Mouse (Mus musculus) gonadal fat pad, adult 2 months (tissue): Measurements from ENCODE around the gene Wdr86. TPM values are rescaled to one million over a fixed set of nuclear protein-coding genes. Genes with fewer than 3 reads are reported as not detected.
"Not testable (repeated sequence)": the region's sequence is repeated elsewhere in the genome, so short reads cannot be mapped to it uniquely, and the experiment has no call there.

Experiments
- DNase-seq: peaks from one replicate; pipeline ENCODE4 v3.0.0-alpha.2; 2012; ENCODE audit warnings: low read depth
- polyA plus RNA-seq: library from polyadenylated mRNA; depleted of rRNA; stranded (reverse); fragments of >200 nt; gene quantifications from 2 replicates; pipeline ENCODE4 v1.2.3, GENCODE M21; 2012; rRNA removed

The Wdr86 gene
- 1.2 and 2.0 TPM in 2 replicates for polyA plus RNA-seq

DNA sequence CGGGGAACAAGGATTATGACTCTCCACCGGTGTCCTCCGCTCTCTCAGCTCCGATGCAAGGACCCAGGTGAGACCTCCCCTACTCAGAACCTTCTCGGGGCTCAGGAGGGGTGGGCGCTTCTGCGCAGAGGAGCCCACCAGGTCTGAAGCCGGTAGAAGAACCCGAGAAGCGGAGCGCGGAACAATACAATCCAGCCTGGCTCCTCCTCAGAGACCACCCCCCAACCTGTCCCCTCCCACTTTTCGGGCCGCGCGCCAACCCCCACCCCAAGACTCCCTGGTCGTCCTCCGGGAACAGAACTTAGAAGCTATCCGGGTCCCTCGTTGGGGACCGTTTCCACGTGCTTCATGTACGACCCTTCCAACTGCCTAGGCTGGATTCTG, at the start of gene Wdr86:
Gene Wdr86, minus strand, starts transcription at position 240 of the 384 bp plus-strand sequence.
- no peak for DNase-seq

DNA sequence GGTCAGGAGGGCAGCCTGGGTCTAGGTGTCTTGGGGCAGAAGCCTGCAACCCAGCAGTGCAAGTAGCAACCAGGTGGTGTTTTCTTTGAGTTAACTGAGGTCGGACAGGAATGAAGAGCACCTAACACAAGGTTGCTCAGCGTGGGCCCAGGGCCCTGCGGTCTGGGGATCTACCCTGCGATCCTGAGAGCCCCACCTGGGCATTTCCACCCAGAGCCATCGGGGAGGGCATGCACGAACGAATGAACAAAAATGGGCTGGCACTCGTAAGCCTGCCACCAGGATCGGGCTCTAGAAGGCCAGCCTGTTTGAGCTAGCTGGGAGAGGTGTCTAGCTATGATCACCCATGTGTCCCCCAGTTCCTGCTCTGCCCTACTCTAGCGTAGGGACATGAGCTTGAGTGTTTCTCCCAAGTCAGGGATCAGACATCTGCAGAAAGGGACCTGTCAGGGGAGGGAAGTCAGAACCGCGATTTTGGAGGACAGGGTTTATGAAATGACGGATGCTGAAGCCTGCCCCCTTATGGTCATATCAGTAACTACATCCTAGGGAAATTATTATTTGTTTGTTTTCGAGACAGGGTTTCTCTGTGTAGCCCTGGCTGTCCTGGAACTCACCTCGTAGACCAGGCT, 49.5 kb upstream of the Wdr86 start:
- DNase-seq: no peak

DNA sequence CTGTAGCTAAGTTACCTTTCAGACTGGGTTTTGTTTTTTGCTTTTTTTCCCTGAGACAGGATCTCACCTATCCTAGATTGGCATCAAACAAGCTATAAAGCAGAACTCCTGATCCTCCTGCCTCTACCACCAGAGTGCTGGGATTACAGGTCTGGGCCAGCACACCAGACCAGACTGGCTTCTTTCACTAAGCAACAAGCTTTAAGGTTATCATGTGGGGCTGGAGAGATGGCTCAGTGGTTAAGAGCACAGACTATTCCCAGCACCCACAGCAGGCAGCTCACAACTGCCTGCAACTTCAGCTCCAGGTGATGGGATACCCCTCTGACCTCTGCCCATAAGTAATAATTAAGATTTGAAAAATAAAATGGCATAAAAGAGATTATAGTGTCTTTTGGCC, 48.8 kb upstream of the Wdr86 start:
- no peak for DNase-seq

DNA sequence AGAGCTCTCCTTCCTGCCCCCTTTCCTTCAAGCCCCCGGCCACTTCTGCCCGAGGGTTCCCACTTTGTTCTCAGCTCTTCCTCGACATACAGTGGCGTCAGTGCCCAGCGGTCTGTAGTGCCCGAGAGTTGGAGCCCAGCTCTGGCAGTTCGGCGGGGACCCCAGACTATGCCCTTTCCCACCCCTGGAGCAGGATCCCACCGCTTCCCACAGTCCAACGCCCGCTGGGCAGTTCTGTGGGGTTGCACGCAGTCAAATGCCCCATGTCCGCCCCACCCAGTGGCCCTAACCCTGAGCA, 48.3 kb upstream of the Wdr86 start:
- DNase-seq: no peak

DNA sequence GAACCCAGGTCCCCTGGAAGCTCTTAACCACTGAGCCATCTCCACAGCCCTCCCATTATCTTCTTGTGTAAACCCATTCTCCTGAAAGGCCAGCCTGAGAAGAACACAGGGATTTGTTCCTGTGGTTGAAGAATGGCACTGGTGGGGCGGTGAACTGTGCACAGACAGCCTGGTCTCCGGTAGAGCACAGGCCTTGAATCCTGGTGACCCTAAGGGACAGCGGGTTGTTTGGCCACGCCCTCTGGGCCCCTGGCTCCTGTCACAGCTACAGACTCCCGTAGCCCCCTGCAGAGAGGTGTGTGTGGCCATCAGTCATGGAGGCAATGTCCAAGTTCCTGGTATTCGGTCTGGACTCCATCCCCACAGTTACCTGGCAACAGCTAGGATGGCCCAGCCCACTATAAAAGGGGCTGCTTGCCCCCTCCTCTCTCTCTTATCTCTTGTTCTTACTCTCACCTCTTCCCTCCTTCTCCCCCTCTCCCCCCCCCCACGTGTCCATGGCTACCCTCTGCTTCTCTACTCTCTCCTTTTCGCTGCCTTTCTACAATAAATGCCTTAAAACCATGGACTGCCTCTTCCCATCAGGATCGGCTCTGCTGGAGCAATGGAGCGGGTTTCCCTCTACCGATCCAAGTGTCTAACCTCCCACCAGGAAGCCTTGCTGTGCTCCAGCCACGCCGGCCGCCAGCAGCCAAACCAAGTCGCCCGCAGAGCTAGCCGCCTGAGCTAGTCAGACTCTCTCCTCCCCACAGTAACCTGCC, 47.7 kb upstream of the Wdr86 start:
- no peak for DNase-seq

DNA sequence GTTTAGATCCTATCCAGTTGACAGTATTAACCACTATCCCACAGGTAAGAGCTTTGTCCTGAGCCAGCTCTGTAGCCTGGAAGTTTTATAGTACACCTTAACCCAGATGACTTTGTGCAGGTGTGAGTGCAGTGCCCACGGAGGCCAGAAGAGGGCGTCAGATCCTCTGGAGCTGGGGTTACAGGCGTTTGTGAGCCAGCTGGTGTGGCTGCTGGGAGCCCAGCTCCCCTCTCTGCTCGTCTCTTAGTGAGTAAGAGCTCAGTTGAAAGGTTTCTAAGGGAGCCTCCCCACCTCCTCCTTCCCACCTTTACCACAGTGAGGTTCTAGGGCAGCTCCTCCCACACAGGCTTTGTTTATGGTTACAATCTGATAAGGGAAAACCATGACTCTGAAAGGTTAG, 46.2 kb upstream of the Wdr86 start:
- DNase-seq: no peak

DNA sequence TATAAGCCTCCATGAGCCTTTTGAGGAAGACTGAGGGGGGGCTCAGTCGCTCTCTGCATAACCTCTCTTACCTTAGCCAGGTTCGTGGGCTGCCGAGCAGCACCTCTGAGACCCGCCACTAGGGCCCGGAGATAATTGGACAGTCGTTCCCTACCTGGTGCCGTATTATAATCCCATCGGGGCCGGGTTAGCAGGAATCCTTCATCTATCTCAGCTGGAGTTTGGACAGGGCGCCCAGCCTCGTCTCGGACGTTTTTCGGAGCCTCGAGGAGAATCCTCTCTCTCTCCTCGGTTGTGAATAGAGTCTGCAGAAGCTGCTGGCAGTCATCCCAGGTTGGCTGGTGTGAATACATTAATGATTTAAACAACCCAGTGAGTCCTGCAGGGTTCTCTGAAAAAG, 44.0 kb upstream of the Wdr86 start:
- DNase-seq: not testable (repeated sequence)

DNA sequence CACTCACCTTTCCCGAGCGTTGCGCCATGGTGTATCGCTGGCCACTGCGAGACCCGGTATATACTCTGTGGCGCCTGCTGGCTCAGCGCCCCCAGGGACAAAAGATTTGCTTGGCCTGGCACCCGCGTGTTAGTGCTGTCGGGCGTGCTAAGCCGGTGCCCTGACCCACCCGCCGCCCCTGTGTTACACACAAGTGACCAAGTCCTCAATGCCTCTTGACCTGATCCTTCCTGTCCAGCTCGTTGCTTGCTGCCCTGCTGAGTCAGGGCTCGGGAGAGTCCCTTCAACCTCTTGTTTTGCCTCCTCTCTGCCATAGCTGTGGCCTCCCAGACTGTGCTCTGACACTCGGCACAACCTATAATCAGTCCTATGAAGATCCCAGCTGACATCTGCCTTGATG, 27.3 kb upstream of the Wdr86 start, which contains the start of gene Crygn:
Gene Crygn, minus strand, starts transcription at position 193 of the 400 bp plus-strand sequence.
- no peak for DNase-seq

DNA sequence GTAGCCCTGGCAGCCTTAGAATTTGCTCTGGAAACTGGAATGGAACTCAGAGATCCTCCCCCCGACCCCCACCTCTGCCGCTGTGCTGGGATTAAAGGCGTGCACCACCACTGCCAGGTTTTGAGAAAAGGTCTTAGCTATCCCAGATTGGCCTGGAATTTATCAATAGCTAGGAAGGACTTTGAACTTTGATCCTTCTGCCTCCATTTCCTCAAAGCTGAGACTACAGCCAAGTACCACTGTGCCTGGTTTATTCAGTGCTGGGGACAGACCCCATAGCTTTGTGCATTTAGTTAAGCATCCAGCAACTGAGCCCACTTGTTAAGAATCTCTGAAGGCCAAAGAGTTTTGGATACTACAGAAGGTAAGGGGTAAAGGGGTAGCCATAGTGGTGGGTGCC, 26.4 kb upstream of the Wdr86 start:
- DNase-seq: no peak

DNA sequence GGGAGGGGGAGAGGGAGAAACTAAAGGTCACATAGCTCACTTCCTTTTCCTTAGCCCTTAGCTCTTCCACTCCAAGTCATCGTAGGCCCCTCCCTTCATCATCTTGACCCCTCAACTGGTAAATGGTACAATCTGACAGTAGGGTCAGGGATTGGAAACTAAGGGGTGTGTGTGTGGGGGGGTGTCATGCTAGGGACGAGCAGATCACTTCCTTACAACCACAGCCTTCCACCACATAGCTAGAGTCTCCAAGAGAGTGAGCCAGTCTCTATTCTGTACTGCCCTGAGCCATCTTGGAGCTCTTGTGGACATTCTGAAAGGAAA, 21.6 kb upstream of the Wdr86 start:
- DNase-seq: no peak

DNA sequence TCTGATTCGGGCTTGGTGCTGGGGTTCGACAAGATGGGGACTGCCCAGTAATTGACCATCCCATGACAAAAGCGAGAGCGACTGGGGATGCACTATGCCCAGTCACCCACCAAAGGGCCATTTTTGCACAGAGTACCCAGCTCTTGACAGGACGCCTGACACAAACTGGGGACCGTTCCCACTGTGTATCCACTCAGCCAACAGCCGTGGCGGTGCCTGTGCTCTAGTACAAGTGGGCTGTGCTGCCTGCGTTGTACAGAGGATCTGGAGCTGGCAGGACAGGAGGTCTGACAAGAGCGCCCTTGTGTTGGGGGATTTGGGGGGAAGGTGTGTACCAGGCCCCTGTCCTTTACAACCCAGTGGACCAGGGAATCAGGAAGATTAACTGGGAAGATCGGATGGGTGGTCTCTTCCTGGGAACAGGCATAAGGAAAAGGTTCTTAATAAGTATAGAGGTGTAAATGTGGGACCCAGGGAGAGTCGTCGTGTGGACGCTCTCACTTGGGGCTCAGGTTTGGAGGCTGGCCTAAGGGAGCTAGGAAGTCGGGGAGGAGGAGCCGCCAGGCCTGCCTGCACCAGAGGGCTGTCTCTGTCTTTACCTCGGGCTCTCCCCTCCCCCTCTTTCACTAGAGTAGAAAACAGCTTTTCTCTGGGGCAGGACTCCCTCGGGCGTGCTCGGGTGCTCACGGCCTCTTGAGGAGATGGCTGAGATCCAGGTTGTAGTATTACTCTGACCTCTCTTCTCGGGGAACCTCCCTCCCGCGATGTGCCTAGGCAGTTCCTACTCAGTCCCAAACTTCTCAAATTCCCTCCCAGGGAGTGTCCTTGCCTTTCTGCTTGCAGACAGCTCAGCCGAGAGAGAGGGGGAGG, 21.0 kb upstream of the Wdr86 start:
- no peak for DNase-seq

DNA sequence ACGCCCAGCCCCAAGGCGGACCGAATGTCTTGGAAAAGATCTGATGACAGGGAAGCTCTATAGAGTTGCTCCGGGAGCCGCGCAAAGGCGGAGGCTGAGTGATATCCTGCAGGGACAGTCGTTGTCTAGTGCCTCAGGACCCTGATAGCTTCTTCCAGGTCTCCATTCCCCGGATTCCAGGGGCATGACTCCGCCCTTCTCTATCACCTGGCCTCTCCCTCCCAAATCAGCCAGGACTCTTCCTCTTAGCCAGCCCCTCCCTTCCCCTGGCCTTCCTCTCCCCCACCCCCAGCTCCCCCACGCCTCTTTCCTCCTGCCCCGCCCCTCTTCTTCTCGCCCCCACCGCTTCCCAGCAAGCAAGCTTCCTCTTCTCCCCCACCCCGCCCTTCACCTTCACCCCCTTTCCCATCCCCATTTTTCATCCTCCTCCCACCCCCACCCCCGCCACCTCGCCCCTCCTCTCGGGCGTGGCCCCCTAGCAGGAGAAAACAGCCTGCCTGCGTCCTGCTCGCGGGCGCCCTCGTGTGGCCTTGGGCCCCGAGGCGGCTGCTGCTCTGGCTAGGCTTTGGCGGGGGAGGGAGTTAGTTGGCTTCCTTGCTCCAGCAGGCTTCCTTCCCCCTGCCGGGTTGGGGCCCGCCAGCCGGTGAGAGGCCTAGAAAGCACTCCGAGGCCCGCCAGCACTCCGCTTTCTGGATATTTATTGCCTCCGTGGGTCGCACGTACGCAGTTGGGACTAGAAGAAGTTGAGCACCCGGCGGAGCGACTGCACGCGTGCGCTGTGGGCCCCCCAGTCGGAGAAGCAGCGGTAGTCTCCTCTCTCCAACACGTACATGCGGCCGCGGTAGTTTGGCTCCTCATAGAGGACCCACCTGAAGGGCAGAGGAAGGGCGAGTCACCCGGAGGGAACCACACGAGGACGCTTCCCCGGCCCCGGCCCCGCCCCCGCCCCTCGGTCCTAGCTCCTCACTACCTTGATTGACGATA, 20.1 kb upstream of the Wdr86 start:
- DNase-seq: no peak

DNA sequence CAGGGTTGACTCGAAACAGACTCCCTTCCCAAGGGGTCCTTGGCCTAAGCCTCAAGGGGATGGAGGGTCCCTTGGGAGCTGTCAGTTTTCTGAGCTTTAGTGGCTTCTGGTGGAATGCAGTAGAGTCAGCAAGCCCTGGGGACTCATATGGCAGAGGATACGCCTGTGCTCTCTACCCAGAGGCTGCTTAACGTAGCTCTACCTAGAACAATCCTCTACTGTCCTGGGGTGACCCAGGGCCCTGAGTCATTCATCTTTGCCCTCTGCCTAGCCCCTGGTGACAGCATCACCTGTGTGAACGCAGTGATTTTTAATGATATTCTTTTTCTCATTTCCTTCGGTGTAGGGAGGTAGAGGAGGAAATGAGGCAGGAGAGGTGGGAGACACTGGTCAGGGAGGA, 19.2 kb upstream of the Wdr86 start:
- DNase-seq: no peak

DNA sequence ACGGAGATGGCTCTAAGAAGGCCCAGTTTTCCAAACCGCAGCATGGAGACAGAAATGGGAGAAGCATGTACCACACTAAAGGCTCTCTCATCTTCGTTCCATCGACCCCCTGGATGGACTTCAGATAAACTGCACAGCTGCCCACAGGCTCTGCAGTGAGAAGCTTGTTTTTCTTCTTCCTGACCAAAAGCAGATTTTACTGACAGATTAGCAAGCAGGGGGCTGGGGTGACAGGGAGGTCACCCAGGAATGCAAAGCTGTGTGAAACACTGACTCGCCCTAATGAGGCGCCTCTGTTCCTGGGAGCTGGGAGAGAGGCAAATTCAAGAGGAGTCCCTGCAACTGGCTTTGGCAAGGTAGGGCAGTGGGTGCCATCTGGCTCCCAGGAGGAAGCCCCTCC, 17.0 kb upstream of the Wdr86 start:
- DNase-seq: no peak

DNA sequence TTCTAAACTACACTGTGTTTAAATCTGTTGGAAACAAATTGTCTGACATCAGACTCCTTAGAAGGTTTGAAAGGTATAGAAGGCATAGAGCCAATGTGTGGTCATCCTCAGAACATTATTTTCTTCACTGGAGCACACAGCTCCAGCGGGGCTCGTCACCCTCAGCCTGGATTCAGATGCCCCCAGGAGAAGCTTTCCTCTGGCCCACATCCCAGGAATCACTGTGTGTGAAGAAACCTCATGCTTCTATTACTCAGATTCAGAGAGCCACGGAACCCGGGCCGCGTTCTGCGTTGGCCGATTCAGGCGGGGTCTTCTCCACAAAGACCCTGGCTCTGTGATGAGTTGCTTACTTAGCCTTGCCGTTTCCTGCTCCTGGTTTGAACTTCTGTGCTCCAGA, 13.4 kb upstream of the Wdr86 start:
- DNase-seq: no peak

DNA sequence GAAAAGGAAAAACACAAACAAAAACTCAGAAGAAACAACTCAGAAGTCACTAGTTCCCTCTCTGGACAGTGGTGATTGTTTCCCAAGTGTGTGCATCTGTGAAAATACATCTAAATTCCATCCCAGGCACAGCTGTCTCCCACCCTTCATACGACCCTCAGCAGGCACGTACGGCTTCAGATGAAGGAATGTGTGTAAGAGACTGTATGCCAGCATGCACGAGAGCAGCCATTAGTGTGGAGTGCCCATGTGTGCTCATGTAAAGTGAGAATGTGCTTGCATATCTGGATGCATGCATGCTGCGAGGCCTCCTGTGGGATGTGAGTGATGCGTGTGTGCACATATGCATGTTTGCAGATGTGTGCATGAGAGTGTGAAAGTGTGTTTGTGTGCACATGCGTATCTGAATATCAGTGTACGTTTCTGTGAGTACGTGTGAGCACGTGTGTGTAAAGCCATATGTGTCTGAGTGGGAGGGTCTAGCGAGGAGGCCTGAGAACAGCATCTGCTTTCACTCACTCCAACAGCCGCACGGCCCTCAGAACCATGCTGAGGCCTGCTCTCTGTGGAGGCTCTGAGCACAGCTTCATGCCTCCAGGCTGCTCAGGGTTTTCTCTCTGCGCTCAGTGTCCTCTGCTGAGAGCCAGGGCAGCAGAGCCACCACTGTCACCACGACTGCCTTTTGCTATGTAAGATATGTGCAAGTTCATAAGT, 10.8 kb upstream of the Wdr86 start:
- no peak for DNase-seq

DNA sequence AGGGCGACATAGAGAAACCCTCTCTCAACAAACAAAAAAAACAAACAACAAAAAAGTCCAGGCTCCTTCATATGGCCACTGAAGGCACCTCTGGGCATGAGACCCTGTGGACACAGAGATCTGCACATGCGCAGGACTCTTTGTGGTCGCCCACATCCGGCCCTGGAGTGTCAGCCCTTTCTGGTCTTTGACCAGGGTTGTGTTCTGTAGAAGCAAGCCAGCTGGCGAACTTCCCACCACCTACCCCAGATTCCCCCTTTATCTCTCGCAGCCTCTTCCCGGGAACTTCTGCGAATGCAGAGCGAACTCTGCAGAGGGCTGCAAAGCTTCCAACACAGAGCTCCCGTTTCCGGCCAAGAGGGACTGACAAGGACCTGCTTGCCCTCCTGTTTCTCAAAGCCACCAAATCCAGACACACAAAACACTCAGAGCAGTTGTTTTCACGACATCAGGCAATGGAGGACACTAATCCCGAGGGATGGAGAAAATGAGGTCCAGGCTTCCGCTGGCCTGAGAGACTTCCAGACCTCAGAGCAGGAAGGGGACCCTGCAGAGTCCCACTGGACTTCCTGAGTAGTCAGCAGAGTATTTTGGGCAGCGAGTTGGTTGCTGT, 8.7 kb upstream of the Wdr86 start:
- no peak for DNase-seq

DNA sequence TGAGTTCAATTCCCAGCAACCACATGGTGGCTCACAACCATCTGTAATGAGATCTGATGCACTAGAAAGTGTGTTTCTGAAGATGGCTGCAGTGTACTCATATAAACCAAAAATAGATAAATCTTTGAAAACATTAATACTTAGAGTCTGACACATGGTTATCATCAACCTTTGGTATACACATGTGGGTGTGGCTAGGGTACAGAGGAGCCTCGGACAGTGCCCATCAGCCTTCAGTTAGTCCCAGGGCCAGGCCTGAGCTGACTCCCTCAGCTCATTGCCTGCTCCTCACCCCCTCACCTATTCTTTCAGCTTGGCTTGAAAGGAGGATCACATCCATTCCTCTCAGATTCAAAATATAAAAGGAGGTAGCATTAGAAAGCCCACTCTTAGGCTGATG, 8.0 kb upstream of the Wdr86 start:
- DNase-seq: no peak

DNA sequence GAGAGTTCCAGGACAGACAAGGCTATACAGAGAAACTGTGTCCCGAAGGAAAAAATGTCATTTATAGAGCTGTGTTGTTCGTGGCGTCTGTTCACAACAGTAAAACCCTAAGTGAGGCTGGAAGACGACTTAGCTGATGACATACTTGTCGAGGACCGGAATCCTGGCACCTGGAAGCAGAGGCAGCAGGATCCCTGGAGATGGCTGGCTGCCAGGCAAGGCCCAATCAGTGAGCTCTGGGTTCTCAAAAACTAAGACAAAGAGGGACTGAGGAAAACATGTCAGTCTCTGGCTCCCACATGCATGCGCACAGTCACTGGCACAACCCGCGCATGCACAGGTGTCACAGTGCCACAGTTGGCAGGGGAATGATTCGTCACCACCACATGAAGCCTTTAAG, 7.1 kb upstream of the Wdr86 start:
- no peak for DNase-seq

DNA sequence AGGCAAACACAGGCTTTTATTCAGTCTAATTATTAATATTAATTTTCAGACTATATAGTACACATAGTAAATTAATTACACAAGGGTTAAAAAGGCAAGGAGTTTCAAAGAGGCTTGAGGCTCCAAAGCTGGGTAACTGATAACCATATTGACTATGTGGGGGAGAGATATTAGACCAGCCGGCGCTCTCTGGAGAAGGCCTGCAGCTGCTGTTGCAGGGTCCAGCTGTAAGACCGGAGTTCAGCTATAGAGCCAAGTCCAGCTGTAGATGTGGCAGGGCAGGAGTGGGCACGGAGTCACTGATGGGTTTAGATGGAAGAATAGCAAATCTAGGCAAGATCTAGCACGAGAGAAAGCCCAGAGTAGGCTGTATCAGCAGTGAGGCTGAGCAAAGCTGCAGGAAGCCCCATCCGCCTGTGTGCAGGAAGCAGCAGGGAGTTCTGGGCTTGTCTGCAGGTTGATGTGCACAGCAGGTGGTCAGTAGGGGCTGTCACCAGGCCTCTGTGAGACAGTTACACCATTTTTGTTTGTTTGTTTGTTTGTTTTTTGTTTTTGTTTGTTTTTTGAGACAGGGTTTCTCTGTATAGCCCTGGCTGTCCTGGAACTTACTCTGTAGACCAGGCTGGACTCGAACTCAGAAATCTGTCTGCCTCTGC, 3.4 kb upstream of the Wdr86 start:
- no peak for DNase-seq
